Mouse (Mus musculus): ENCODE data around the gene Gm10330. TPM values are rescaled to one million over a fixed set of nuclear protein-coding genes. Genes with fewer than 3 reads are reported as not detected.
"Not testable (repeated sequence)": the region's sequence is repeated elsewhere in the genome, so short reads cannot be mapped to it uniquely, and the experiment has no call there.

Gm10330 gene
- 0.11 and 0.23 TPM in 2 replicates for polyA plus RNA-seq (2015; fragmentation: Nextera tagmentation; extraction: Ambion mirVana)

GRCm38 (mm10) chr12:23780165-23780564 is at the start of gene Gm10330:
Gm10330 (minus strand) TSS chr12:23780265.
- not testable (repeated sequence) for ATAC-seq (ENCODE audit: low FRiP score, low TSS enrichment); H3K27ac ChIP-seq (replicated peaks); H3K4me2 ChIP-seq (replicated peaks; ENCODE audit: low read depth); H3K4me3 ChIP-seq (ENCODE audit: low read depth, low read length); H3K9ac ChIP-seq (ENCODE audit: low read length); DNase-seq (ENCODE audit: low spot score); H3K36me3 ChIP-seq (ENCODE audit: control insufficient read depth, insufficient read depth, low read length); H3K27me3 ChIP-seq (ENCODE audit: control insufficient read depth, insufficient read depth, low read length); H3K4me1 ChIP-seq (replicated peaks; ENCODE audit: control insufficient read depth, insufficient read depth); H3K9me3 ChIP-seq (ENCODE audit: control insufficient read depth, low read length)
- WGBS: 92% methylated on average over 1 of the region's 1 CpGs

DNA sequence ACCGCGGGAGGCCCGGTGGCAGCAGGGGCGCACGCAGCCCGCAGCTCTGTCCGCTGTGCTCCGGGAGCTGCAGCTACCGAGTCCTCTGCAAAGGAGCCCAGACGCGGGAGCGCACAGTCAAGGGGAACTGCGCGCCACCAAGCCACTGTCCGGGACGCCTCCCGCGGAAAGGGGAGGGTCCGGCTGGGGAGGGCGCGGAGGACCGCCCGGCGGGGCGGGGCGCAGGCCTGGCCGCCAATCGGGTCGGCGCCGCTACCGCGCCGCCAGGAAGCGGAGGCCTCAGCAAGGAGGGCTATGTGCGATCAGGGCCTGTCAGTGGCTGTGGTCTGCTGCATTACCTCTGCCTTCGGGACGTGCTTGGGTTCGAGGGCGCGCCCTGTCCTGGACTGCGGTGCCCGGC is 20.7 kb upstream of the Gm10330 start:
- H3K9me3 ChIP-seq (ENCODE audit: control insufficient read depth, low read length); H3K36me3 ChIP-seq (ENCODE audit: control insufficient read depth, insufficient read depth, low read length); ATAC-seq (ENCODE audit: low FRiP score, low TSS enrichment); H3K4me3 ChIP-seq (ENCODE audit: low read depth, low read length); H3K4me2 ChIP-seq (replicated peaks; ENCODE audit: low read depth); H3K9ac ChIP-seq (ENCODE audit: low read length); H3K4me1 ChIP-seq (replicated peaks; ENCODE audit: control insufficient read depth, insufficient read depth); DNase-seq (ENCODE audit: low spot score); H3K27ac ChIP-seq (replicated peaks); H3K27me3 ChIP-seq (ENCODE audit: control insufficient read depth, insufficient read depth, low read length): not testable (repeated sequence)
- WGBS: 12% methylated on average over 42 of the region's 43 CpGs

GRCm38 (mm10) chr12:23800366-23800765 is 20.3 kb upstream of the Gm10330 start:
- not testable (repeated sequence) for H3K36me3 ChIP-seq (ENCODE audit: control insufficient read depth, insufficient read depth, low read length); H3K9ac ChIP-seq (ENCODE audit: low read length); H3K4me2 ChIP-seq (replicated peaks; ENCODE audit: low read depth); H3K9me3 ChIP-seq (ENCODE audit: control insufficient read depth, low read length); DNase-seq (ENCODE audit: low spot score); H3K4me3 ChIP-seq (ENCODE audit: low read depth, low read length); H3K27ac ChIP-seq (replicated peaks); H3K4me1 ChIP-seq (replicated peaks; ENCODE audit: control insufficient read depth, insufficient read depth); H3K27me3 ChIP-seq (ENCODE audit: control insufficient read depth, insufficient read depth, low read length); ATAC-seq (ENCODE audit: low FRiP score, low TSS enrichment)
- 13% methylated on average over 28 of the region's 48 CpGs for WGBS
